Mouse (Mus musculus) myocyte (in vitro differentiated cells): Measurements from ENCODE around the gene Hspbap1.

ENCODE experiments used
- CEBPB ChIP-seq: IDR thresholded peaks from 2 replicates; pipeline ENCODE4 v1.6.1; 2011; ENCODE audit warnings: mild to moderate bottlenecking, moderate library complexity; ENCODE audit not compliant: poor library complexity, insufficient read depth, severe bottlenecking
- MAX ChIP-seq: IDR thresholded peaks from one replicate; pipeline ENCODE4 v1.6.1; 2011; ENCODE audit warnings: low read depth, mild to moderate bottlenecking, control low read depth
- MYOD1 ChIP-seq, 3 experiments: IDR thresholded peaks; one replicate each; pipeline ENCODE4 v1.6.1; 2011; ENCODE audit warnings: control low read depth in 2 of 3, low read depth in 2 of 3, mild to moderate bottlenecking in 2 of 3, moderate library complexity in 1 of 3; ENCODE audit not compliant: insufficient read length in 2 of 3, control insufficient read depth in 1 of 3
- POLR2A ChIP-seq: IDR thresholded peaks from one replicate; pipeline ENCODE4 v1.6.1; 2011; ENCODE audit warnings: low read depth, mild to moderate bottlenecking, control low read depth, moderate library complexity; ENCODE audit not compliant: insufficient read length

DNA sequence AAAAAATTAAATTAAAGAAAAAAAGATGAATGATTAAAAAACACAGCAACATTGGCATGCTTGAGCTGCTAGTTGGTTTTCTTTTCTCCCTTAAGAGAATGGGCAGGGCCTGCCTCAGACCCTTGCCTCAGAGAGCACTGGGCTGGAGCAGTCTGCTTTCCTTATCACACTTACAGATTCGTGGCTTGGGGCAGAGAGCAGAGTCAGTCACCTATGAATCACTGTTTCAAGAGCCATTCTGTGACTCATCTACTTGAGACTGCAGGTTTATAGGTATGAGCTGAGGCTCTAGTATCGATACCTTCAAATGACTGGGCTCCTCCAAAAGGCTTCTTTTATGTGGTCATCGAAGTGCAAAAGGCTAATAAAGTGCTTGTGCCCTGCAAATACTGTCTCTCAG, 42.9 kb downstream of the Hspbap1 start:
- TF ChIP-seq MAX, result no peak
- no peak for TF ChIP-seq CEBPB
- TF ChIP-seq MYOD1 (IDR thresholded peaks at IDR 0.05; ENCODE audit: control insufficient read depth in 1 of 3, insufficient read length in 2 of 3, low read depth in 2 of 3), result no peak
- no peak for TF ChIP-seq POLR2A
